Mouse (Mus musculus) mouse embryonic stem cell (cell line): ENCODE data around the gene Prkg1.

Source experiments
- in situ Hi-C, 2 experiments: fragments of 300-500 bp; cut with MboI; formaldehyde crosslinking; loops; 1 replicate in 1 of 2; 3 replicates in 1 of 2; pipeline ENCODE4 v1.14.3; 2019 to 2020; ENCODE audit warnings: low sequenced_read_pairs in 2 of 2, low pct_unique_long_range_greater_than_20kb in 1 of 2, mixed read lengths in 1 of 2; ENCODE audit not compliant: unreplicated experiment in 1 of 2

Prkg1 gene

GRCm38 (mm10) chr19:31656256-31656655, 108.6 kb downstream of the Prkg1 start:
- in situ Hi-C loops: no loop called here

- in situ Hi-C loops: no loop called here
Observed at GRCm38 (mm10) chr19:31655826-31656225, 109.0 kb downstream of the Prkg1 start.

GRCm38 (mm10) chr19:31654022-31654421, 110.8 kb downstream of the Prkg1 start:
- in situ Hi-C loops: no loop called here

- in situ Hi-C loops: no loop called here
Observed at GRCm38 (mm10) chr19:31650452-31650851, 114.4 kb downstream of the Prkg1 start.

- in situ Hi-C loops: no loop called here
Observed at GRCm38 (mm10) chr19:31647492-31647891, 117.3 kb downstream of the Prkg1 start.

- in situ Hi-C loops: no loop called here
Observed at GRCm38 (mm10) chr19:31630899-31631869, 133.6 kb downstream of the Prkg1 start.

GRCm38 (mm10) chr19:31621716-31622115, 143.1 kb downstream of the Prkg1 start:
- in situ Hi-C loops: no loop called here

- in situ Hi-C loops: no loop called here
Observed at GRCm38 (mm10) chr19:31616830-31617229, 148.0 kb downstream of the Prkg1 start.

- in situ Hi-C loops: no loop called here
Observed at GRCm38 (mm10) chr19:31616159-31616558, 148.7 kb downstream of the Prkg1 start.

- in situ Hi-C loops: no loop called here
Observed at GRCm38 (mm10) chr19:31613146-31613545, 151.7 kb downstream of the Prkg1 start.

GRCm38 (mm10) chr19:31602578-31602977, 162.3 kb downstream of the Prkg1 start:
- in situ Hi-C loops: no loop called here

GRCm38 (mm10) chr19:31594011-31594410, 170.8 kb downstream of the Prkg1 start:
- in situ Hi-C loops: no loop called here

- in situ Hi-C loops: no loop called here
Observed at GRCm38 (mm10) chr19:31590701-31591100, 174.1 kb downstream of the Prkg1 start.

- in situ Hi-C loops: no loop called here
Observed at GRCm38 (mm10) chr19:31577092-31577491, 187.7 kb downstream of the Prkg1 start.

GRCm38 (mm10) chr19:31564329-31564728, 200.5 kb downstream of the Prkg1 start:
- in situ Hi-C loops: no loop called here

- in situ Hi-C loops: no loop called here
Observed at GRCm38 (mm10) chr19:31546063-31546462, 218.8 kb downstream of the Prkg1 start.

- in situ Hi-C loops: no loop called here
Observed at GRCm38 (mm10) chr19:31531249-31531740, 233.5 kb downstream of the Prkg1 start.

- in situ Hi-C loops: no loop called here
Observed at GRCm38 (mm10) chr19:31530616-31531015, 234.2 kb downstream of the Prkg1 start.

GRCm38 (mm10) chr19:31529890-31530289, 234.9 kb downstream of the Prkg1 start:
- in situ Hi-C loops: no loop called here

- in situ Hi-C loops: no loop called here
Observed at GRCm38 (mm10) chr19:31514490-31514889, 250.3 kb downstream of the Prkg1 start.
